Mouse (Mus musculus): ENCODE data around the gene Olfr1231.

Gene Olfr1231

DNA sequence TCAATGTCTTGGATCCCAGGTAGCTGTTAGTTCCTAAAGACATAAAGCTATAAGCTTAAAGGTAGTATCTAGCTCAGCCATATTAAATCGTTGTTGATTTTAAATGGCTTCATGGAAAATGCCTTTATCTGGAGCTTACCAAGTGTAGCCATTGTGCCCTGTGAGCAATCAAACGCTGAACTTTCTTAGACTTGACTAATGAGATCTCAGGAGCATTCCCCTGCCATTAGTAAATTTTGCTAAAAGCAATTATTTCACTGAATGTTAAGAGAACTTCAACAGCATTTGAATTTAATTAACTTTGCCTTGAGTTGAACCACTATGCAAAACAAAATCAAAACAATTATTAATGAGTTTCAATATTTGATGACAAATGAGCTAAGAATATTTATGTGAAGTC is at the start of gene Olfr1231:
TSS of gene Olfr1231 (minus strand) at position 101 of the 400 bp plus-strand sequence.
- in situ Hi-C loops (cut with MboI, MseI): no loop called here

DNA sequence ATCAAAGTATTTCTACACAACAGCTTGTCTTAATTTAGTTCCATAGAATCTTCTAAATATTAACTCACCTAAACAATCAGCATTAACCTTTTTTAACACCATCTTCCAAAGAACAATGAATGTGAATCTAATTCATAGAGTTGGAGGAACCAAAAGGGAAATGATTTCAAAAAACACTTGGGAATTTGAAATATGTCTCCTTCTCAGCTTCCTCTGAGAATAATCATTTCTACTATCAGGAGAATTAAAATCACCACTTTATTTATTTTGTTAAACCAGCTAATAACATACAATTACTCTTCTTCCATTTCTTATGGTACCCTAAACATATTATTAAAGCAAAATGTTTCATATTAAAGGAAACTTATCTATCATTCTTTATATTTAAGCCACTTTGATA is 35.4 kb upstream of the Olfr1231 start, which contains the start of gene Olfr1233:
TSS of gene Olfr1233 (minus strand) at position 101 of the 400 bp plus-strand sequence.
- in situ Hi-C loops (cut with MboI, MseI): loop anchor here in 1 of 2 experiments (10.0 kb wide), 1 partner anchor 1447 kb away; the partner anchor contains the start of gene Olfr1153

DNA sequence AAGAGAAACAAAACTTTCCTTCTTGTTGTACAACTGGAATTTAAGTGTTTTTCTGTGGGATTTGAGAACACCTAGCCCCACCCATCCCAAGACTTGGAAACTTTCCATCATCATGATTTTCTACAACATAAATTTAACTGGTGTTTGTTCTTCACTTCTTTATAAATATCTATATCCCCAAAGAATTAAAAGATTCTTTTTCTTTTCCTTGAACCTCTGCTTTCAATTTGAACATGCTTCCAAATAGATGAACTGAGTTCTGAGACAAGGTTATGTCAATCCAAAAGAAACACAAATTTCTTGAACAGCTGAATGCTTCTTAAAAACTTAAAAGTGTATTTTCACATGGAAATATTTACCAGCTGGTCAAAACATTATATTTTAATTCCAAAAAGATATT is 22.7 kb upstream of the Olfr1231 start, which contains the start of gene Olfr1232:
TSS of gene Olfr1232 (minus strand) at position 101 of the 400 bp plus-strand sequence.
- in situ Hi-C loops (cut with MboI, MseI): no loop called here

DNA sequence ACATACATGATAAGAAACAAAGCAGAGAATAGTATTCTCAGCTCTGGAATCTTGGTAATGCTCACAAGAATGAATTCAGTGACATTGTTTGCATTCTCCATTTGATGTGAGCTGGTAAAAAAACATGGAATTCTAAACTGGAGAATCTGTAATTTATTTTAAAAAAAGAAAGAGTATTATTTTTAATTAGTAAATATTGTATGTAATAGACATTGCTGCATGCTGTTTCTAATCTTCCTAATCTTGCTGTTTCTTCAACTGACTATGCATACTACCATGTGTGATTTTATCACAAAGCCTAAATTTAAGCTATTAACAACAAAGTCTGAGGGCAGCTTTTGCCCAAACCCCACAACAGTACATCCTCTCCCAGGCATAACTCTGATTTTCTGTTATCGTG is 9.7 kb downstream of the Olfr1231 start, which contains the start of gene Olfr1230:
TSS of gene Olfr1230 (minus strand) at position 101 of the 400 bp plus-strand sequence.
- in situ Hi-C loops (cut with MboI, MseI): no loop called here

DNA sequence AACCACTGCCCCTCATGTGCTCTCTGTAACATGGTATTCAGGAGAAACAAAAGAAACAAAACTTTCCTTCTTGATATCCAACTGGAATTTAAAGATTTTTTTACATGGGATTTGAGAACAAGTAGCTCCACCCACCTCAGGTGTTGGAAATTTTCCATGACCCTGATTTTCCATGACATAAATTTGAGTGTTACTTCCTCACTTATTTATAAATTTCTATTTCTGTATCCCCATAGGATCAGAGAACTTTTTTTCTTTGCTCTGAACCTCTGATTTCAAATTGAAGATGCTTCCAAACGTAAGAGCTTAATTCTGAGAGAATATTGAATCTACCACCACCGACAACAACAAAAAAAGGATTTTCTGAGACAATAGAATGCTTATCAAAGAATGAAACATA is 19.0 kb downstream of the Olfr1231 start, which contains the start of gene Olfr1229:
TSS of gene Olfr1229 (minus strand) at position 101 of the 400 bp plus-strand sequence.
- in situ Hi-C loops (cut with MboI, MseI): no loop called here

DNA sequence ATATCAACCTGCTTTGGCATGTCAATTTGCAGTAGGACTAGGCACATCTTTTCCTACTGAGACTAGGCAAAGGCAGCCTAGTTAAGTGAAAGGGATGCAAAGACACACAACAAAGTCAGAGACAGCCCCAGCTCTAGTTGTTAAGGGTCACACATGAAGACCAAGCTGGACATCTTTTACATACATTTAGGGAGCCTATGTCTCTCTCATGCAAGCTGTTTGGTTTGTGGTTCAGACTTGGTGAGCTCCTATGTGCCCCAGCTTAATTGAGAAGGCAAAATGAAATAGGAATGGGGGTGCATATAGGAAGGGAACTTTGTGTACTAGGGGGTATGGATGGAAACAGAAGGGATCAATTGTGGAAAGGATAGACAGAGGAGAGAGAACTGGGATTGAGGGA is 52.9 kb downstream of the Olfr1231 start, which contains the start of gene Olfr1228:
TSS of gene Olfr1228 (minus strand) at position 101 of the 400 bp plus-strand sequence.
- in situ Hi-C loops (cut with MboI, MseI): no loop called here
